Comparison of ENCODE assay signal across 29 mouse cellular contexts in genomic region chr8:13577869-13578268, GRCm38 (mm10). TPM values are rescaled to one million over a fixed set of nuclear protein-coding genes. Genes with fewer than 3 reads are reported as not detected.
DNase-seq lines count a peak whose midpoint lies in the region; ATAC-seq and TF ChIP-seq lines count a peak whose summit lies in the region.
"Had no signal": no experiment of that assay in that cellular context is flagged by ENCODE, and none has a peak within 500 bp of the region (broad histone marks: within the 10 kb centered on the region; RNA-seq: fewer than 3 reads in every experiment).

No protein-coding gene starts in this region.

- no peak overlapping the region for H3K27ac ChIP-seq in kidney, adult 2 months (ENCODE audit: insufficient read depth, low read depth, low read length)
- H3K27ac ChIP-seq in kidney, postnatal 0 days = no peak overlapping the region
- H3K27ac ChIP-seq in liver, embryonic 15.5 days (replicated peaks) = no peak overlapping the region
- H3K27ac ChIP-seq: embryonic facial prominence, embryonic 12.5 days; heart, embryonic 10.5 days; hindbrain, embryonic 14.5 days; limb, embryonic 12.5 days; macrophage; midbrain, embryonic 13.5 days; neural tube, embryonic 15.5 days had no signal

- peak; percentile 84 for ATAC-seq in kidney, postnatal 0 days (replicated peaks; ENCODE audit: low FRiP score, low read depth)
- ATAC-seq in liver, embryonic 15.5 days (ENCODE audit: insufficient read depth) = peak; percentile 58
- ATAC-seq: forebrain, embryonic 14.5 days; midbrain, embryonic 13.5 days had no signal

- peaks cover 7% of the 10 kb centered on the region; the same call in 1 of the 2 replicates for H3K4me1 ChIP-seq in kidney, adult 2 months (ENCODE audit: control insufficient read depth, insufficient read depth, low read length)
- no peaks in the 10 kb centered on the region for H3K4me1 ChIP-seq in kidney, postnatal 0 days (replicated peaks; ENCODE audit: insufficient read depth, low read length)
- H3K4me1 ChIP-seq in liver, embryonic 15.5 days (replicated peaks) = 0 out of 2 replicates have a peak, but pooled peaks cover 3% of the 10 kb centered on the region
- H3K4me1 ChIP-seq: embryonic facial prominence, embryonic 12.5 days; heart, embryonic 10.5 days; limb, embryonic 12.5 days; midbrain, embryonic 13.5 days; neural tube, embryonic 15.5 days had no signal

- TF ChIP-seq POLR2A in kidney, adult 2 months (IDR thresholded peaks at IDR 0.05; ENCODE audit: low read depth, low read length) = no peak

- H3K36me3 ChIP-seq in kidney, adult 2 months (ENCODE audit: control insufficient read depth, insufficient read depth, low read length) = no peaks in the 10 kb centered on the region
- 0 out of 2 replicates have a peak, but pooled peaks cover 17% of the 10 kb centered on the region for H3K36me3 ChIP-seq in kidney, postnatal 0 days (ENCODE audit: insufficient read depth, low read length)
- H3K36me3 ChIP-seq in liver, embryonic 15.5 days (replicated peaks) = peaks cover 37% of the 10 kb centered on the region
- H3K36me3 ChIP-seq: G1E had no signal

- 74% methylated on average over 6 of the region's 6 CpGs for WGBS in kidney, adult 2 months
- WGBS in kidney, postnatal 0 days = 83% methylated on average over 6 of the region's 6 CpGs
- 67% methylated on average over 6 of the region's 6 CpGs for WGBS in liver, embryonic 15.5 days (ENCODE audit: insufficient replicate concordance)

- no peaks in the 10 kb centered on the region for H3K9me3 ChIP-seq in kidney, postnatal 0 days (replicated peaks; ENCODE audit: low read length)
- 0 out of 2 replicates have a peak, but pooled peaks cover 4% of the 10 kb centered on the region for H3K9me3 ChIP-seq in liver, embryonic 15.5 days (replicated peaks)
- H3K9me3 ChIP-seq: embryonic facial prominence, embryonic 12.5 days; heart, embryonic 10.5 days; midbrain, embryonic 13.5 days; neural tube, embryonic 15.5 days had no signal

- H3K4me3 ChIP-seq in kidney, adult 2 months (ENCODE audit: insufficient read depth, low read depth, low read length) = no peak overlapping the region
- no peak overlapping the region for H3K4me3 ChIP-seq in kidney, postnatal 0 days (replicated peaks; ENCODE audit: low read depth, low read length)
- no peak overlapping the region for H3K4me3 ChIP-seq in liver, embryonic 15.5 days (replicated peaks)
- H3K4me3 ChIP-seq: embryonic facial prominence, embryonic 12.5 days; heart, embryonic 10.5 days; limb, embryonic 12.5 days; midbrain, embryonic 13.5 days; neural tube, embryonic 15.5 days had no signal

- H3K4me2 ChIP-seq in kidney, postnatal 0 days (ENCODE audit: low read length) = no peak overlapping the region
- H3K4me2 ChIP-seq in liver, embryonic 15.5 days = no peak overlapping the region; the same call in 1 of the 2 replicates
- H3K4me2 ChIP-seq: embryonic facial prominence, embryonic 12.5 days; hindbrain, embryonic 14.5 days; limb, embryonic 12.5 days; midbrain, embryonic 13.5 days; neural tube, embryonic 15.5 days had no signal

- H3K27me3 ChIP-seq in kidney, adult 2 months (replicated peaks; ENCODE audit: control insufficient read depth, insufficient read depth, low read length) = no peaks in the 10 kb centered on the region
- H3K27me3 ChIP-seq in kidney, postnatal 0 days (ENCODE audit: insufficient read depth, low read length) = no peaks in the 10 kb centered on the region
- no peaks in the 10 kb centered on the region for H3K27me3 ChIP-seq in liver, embryonic 15.5 days
- H3K27me3 ChIP-seq: embryonic facial prominence, embryonic 12.5 days; limb, embryonic 12.5 days; midbrain, embryonic 13.5 days; neural tube, embryonic 15.5 days had no signal

- DNase-seq in kidney, adult 18-20 months = peak; percentile 29
- DNase-seq in kidney, postnatal 10 days = no peak
- peak; percentile 63 for DNase-seq in kidney, adult 2 months
- no peak for DNase-seq in kidney, postnatal 0 days (ENCODE audit: low spot score)
- no peak for DNase-seq in thymus, postnatal 25 days
- DNase-seq in cerebellum, postnatal 10 days = no peak
- DNase-seq in thymus, postnatal 14 days = no peak
- DNase-seq: adrenal gland, adult 8-10 months; cerebellum, adult 2 months; embryo, embryonic 11 days; gastrocnemius, postnatal 25 days; heart, adult 11 months; heart, postnatal 4 days; lung, adult 18-20 months; lung, postnatal 10 days; spleen, adult 18-20 months; thymus, postnatal 36 days had no signal

- no peak overlapping the region for H3K9ac ChIP-seq in kidney, postnatal 0 days (ENCODE audit: low read depth, low read length)
- H3K9ac ChIP-seq in liver, embryonic 15.5 days = no peak overlapping the region
- H3K9ac ChIP-seq: embryonic facial prominence, embryonic 12.5 days; hindbrain, embryonic 14.5 days; limb, embryonic 12.5 days; midbrain, embryonic 13.5 days; neural tube, embryonic 15.5 days had no signal

- no peak for TF ChIP-seq CTCF in kidney, adult 2 months (conservative IDR thresholded peaks at IDR 0.05; ENCODE audit: insufficient read depth, insufficient read length, low read depth, low read length)
- no peak for TF ChIP-seq CTCF in kidney, postnatal 0 days (IDR thresholded peaks at IDR 0.05; ENCODE audit: low read depth)

RNA-seq across cellular contexts. Expression of gene 1700029H14Rik, which starts 15.6 kb away (rescaled TPM):
- not detected in 2 replicates for polyA plus RNA-seq in kidney, adult 2 months (2012; rRNA removed)
- not detected in 2 replicates for polyA plus RNA-seq in kidney, postnatal 0 days (2015; fragmentation: Nextera tagmentation; extraction: Ambion mirVana)
- polyA plus RNA-seq in liver, embryonic 15.5 days (2015; fragmentation: Nextera tagmentation; extraction: Ambion mirVana) = not detected in 2 replicates
- polyA plus RNA-seq: embryonic facial prominence, embryonic 12.5 days; forebrain, embryonic 14.5 days; G1E; heart, embryonic 10.5 days; heart, embryonic 16.5 days; hindbrain, embryonic 14.5 days; limb, embryonic 12.5 days; macrophage; midbrain, embryonic 13.5 days; neural tube, embryonic 15.5 days; stomach, embryonic 16.5 days had no signal

Comparison
In these comparisons a context has a peak if more than half of its experiments do, and no peak if none do; other contexts are left out.
1. DNase-seq: peak in kidney, adult 18-20 months (single experiment) and kidney, adult 2 months (single experiment); none in kidney, postnatal 10 days (single experiment), kidney, postnatal 0 days (single experiment), thymus, postnatal 25 days (single experiment), cerebellum, postnatal 10 days (0 of 2) and thymus, postnatal 14 days (single experiment).